Mouse (Mus musculus) ZHBTc4 (cell line): ENCODE results near the gene Fxyd2.

Experiments used
- DNase-seq: peaks from one replicate; pipeline ENCODE4 v3.0.0-alpha.2; 2011; ENCODE audit warnings: low read depth, low spot score

Gene Fxyd2

DNA sequence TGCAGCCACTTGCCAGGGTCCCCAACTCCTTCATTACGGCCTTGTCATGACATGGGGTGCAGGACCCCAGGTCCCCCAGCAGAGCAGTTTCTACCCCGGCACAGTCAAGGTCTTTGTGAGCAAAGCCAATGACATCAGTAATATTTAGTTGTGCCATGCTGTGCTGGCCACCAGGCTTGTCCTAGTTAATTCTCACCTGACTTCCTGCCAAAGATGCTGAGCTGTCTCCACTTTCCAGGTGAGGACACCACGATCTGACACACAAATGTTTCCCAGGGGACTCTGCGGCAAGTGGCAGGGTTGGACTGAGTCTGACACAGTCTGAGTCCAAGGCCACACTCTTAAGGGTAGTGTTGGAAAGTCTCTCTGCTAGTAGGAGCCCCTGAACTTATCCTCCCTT is 27.0 kb downstream of the Fxyd2 start, which contains the start of gene Dscaml1:
TSS of gene Dscaml1 (plus strand) at position 173 of the 400 bp plus-strand sequence.
- DNase-seq, result no peak

- no peak for DNase-seq
Measured at GRCm38 (mm10) chr9:45429392-45429791, 29.9 kb downstream of the Fxyd2 start.

DNA sequence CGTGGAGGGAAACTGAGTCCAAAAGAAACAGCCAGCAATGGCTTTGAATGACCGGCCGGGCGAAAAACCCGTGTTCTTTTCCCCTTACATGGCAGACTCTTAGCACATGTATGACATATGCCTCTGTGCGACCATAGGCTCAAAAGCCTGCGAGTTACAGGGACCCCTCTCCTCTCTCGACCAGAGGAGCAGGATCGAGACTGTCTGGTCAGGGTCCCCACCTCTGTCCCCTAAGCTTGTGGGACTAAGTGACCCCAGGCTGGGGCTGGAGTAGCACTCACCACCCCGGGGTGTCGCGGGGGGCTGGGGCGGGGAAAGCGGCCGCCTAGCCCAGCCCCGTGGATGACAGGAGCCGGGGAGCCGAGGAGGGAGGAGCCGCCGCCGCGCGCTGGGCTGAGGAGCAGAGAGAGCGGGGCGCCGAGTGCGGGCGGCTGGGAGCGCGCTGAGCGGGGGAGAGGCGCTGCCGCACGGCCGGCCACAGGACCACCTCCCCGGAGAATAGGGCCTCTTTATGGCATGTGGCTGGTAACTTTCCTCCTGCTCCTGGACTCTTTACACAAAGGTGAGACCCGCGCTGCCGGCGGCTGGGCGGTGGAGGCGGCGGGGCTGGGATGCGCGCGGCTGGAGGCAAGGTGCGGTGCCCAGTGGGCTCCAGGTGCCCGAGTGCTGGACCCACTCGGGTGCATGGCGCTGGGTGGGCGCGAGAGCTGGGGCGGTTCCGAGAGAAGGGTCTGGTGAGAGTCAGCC is 30.7 kb downstream of the Fxyd2 start:
- DNase-seq, result peak; percentile 52

- no peak for DNase-seq
Measured at GRCm38 (mm10) chr9:45430698-45430959, 31.2 kb downstream of the Fxyd2 start.

- peak; percentile 55 for DNase-seq
Measured at GRCm38 (mm10) chr9:45431150-45431549, 31.7 kb downstream of the Fxyd2 start.

GRCm38 (mm10) chr9:45432639-45433038 is 33.2 kb downstream of the Fxyd2 start:
- DNase-seq, result no peak

GRCm38 (mm10) chr9:45433119-45433518 is 33.6 kb downstream of the Fxyd2 start:
- no peak for DNase-seq

DNA sequence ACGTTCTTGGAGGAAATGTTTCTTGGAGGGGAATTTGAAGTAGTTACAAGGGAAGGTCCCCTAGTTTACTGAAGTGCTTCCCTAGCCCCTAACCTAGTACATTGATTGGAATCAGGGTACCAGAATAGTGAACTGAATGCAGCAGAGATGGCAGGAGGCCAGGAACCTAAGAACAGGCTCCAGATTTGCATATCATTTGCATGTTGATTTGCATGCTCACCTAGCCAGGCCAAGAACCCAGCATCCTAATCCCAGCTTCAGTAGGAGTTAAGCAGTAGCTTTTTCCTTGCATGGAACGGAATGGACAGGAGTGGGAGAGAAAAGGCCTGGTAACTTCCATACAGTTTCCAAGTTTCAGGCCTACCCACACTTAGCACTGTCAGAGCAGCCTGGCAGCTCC is 34.7 kb downstream of the Fxyd2 start:
- no peak for DNase-seq

GRCm38 (mm10) chr9:45439025-45439424 is 39.6 kb downstream of the Fxyd2 start:
- DNase-seq, result no peak

- DNase-seq, result no peak
Measured at GRCm38 (mm10) chr9:45440083-45440784, 40.8 kb downstream of the Fxyd2 start.

DNA sequence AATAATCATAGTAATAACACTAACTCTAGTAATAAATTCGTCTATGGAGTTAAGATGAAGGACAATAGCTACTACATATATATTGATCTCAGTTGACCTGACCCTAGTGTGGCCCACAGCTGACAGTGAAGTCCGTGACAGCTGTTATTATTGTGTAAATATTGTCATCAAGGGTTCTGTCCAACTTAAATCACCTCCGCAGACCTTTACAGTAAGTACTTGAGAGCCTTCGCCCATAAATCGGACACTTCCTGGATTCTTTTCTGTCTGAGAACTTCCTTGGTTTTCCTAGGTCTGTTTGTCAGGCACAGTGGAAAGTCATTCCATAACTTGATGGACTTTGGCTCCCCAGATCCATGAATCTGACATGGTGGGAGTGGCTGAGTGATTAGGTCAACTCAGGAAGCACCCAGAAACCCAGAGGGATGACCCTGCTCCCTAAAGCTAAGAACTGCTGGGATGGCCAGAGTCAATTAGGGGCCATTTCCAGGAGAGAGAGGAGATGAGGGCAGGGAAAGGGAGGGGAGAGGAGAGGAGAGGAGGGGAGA is 44.9 kb downstream of the Fxyd2 start:
- no peak for DNase-seq

GRCm38 (mm10) chr9:45449658-45450057 is 50.2 kb downstream of the Fxyd2 start:
- DNase-seq, result no peak

DNA sequence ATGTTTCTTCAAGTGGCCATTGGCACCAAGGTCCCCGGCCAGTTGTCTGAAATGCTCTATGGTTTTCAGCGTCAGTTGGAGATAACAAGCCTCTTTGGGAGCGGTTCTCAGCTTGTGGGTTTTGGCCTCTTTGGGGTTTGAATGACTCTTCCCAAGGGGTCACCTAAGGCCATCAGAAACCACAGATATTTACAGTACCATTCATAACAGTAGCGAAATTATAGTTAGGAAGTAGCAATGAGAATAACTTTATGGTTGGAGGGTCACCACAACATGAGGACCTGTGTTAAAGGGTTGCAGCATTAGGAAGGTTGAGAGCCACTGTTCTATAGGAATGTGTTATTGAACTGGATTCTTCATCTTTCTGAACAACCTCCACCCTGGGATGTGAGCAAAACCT is 51.9 kb downstream of the Fxyd2 start:
- no peak for DNase-seq

DNA sequence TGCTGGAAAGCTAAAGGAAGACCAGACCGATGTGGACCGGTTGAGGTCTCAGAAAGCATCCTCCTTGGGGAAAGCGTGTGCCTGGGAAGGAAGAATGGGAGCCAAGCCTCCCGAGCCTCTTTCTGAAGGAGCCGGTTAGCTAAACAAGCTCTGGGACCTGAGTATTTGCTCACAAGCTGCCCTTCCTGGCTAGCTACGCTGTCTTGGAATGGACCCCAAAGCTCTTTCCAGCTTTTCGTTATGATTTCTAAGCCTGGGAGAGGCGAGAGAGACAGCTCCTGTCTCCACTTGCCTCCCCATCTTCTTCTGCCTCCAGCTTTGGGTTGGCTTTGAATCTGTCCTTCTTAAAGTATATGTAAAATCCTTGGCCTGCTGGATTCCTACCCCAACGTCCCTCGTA is 54.6 kb downstream of the Fxyd2 start:
- DNase-seq, result no peak

DNA sequence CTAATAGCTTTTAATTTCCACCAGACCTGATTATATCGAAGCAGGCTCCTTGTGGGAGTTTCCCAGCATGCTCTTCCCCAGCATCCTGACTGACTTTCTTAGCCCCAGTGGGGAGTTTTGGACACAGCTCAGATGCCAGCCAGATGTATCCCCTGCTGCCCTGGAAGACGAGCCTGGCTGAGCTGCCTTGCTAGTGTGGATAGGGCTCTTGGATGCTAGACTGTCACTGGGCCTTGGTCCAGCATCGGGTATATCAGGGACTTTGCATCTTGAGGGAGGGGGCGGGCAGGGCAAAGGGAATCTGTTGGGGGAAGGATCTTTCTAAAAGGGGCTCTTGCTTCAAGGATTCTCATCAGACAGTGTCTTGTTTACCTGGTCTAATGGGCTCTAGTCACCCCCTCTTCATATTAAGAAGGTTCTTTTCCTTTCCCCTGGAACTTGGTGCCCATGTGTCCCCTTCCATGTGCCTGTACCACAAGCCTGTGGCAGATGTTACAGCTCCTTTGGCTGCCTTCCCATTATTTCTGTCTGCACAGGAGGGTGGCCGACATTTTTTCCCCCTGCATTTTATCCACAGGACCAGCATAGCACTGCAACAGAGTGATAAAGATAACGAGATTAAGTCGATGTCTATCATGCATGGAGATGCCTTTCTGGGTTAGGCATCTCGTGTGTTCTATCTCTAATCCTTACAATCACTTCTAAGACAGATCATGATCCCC is 55.6 kb downstream of the Fxyd2 start:
- no peak for DNase-seq

DNA sequence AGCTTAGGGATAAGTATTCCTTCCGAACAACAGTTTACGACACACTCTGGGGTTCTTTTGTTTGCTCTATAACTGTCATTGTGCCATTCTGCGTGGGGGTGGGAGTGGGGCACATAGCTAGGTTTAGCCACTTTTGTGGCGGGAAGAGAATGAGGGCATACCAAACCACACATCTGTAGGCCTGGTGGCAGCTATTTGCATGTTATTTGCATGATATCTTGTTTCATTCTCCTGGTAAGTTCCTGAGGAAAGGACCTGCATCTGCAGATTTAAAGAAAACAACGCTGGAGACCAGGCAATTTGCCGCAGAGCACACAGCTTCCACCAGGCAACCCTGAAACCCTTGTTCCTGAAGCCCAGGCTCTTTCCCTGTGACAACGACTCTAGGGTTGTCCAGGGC is 57.7 kb downstream of the Fxyd2 start:
- DNase-seq, result no peak

GRCm38 (mm10) chr9:45458363-45458762 is 58.9 kb downstream of the Fxyd2 start:
- DNase-seq, result no peak
